Mouse (Mus musculus) lung, embryonic 14.5 days (tissue): ENCODE results near the gene Dok3. TPM values are rescaled to one million over a fixed set of nuclear protein-coding genes. Genes with fewer than 3 reads are reported as not detected.
"Not testable (repeated sequence)": the region's sequence is repeated elsewhere in the genome, so short reads cannot be mapped to it uniquely, and the experiment has no call there.

Experiments used
- ATAC-seq: fragments of 200-750 bp; cut with Nextera tagmentation; 2 replicates; pipeline ENCODE4 v1.8.0; 2017; ENCODE audit warnings: mild to moderate bottlenecking, moderate TSS enrichment, moderate library complexity; ENCODE audit not compliant: insufficient read depth
- DNase-seq: peaks from one replicate; pipeline ENCODE4 v3.0.0-alpha.2; 2015
- H3K27ac ChIP-seq: fragments of 300-500 bp; sonication (generic); 2 replicates; pipeline ENCODE4 v1.5.1; 2014; ENCODE audit warnings: low read depth, mild to moderate bottlenecking, moderate library complexity
- H3K27me3 ChIP-seq: fragments of 300-500 bp; sonication (generic); 2 replicates; pipeline ENCODE4 v1.6.1; 2014; ENCODE audit warnings: low read length, control low read depth; ENCODE audit not compliant: insufficient read depth
- H3K36me3 ChIP-seq: fragments of 300-500 bp; sonication (generic); 2 replicates; pipeline ENCODE4 v1.6.1; 2014; ENCODE audit warnings: control low read depth; ENCODE audit not compliant: insufficient read depth
- H3K4me1 ChIP-seq: fragments of 300-500 bp; sonication (generic); 2 replicates; pipeline ENCODE4 v1.6.1; 2014; ENCODE audit warnings: antibody characterized with exemption, control low read depth; ENCODE audit not compliant: insufficient read depth
- H3K4me2 ChIP-seq: fragments of 300-500 bp; sonication (generic); 2 replicates; pipeline ENCODE4 v1.6.1; 2014; ENCODE audit warnings: mild to moderate bottlenecking
- H3K4me3 ChIP-seq: fragments of 300-500 bp; sonication (generic); 2 replicates; pipeline ENCODE4 v1.5.1; 2014; ENCODE audit warnings: low read depth, low read length
- H3K9ac ChIP-seq: fragments of 300-500 bp; sonication (generic); 2 replicates; pipeline ENCODE4 v1.6.1; 2014
- H3K9me3 ChIP-seq: fragments of 300-500 bp; sonication (generic); 2 replicates; pipeline ENCODE4 v1.6.1; 2016; ENCODE audit warnings: low read depth, low read length, control low read depth
- CTCF ChIP-seq: IDR thresholded peaks from 2 replicates; pipeline ENCODE4 v1.5.1; 2016; ENCODE audit warnings: antibody characterized with exemption, low read depth
- WGBS: fragments of 180-500 bp; shearing (Covaris S2); extraction: QIAGEN DNeasy Blood & Tissue Kit; methylation state at CpG from one replicate; pipeline ENCODE4 v1.1.7; 2014; 5-methylcytosine and 5-hydroxymethylcytosine counted together
- polyA plus RNA-seq: library from polyadenylated mRNA; unstranded; fragments of >200 nt; fragmentation: Nextera tagmentation; extraction: Ambion mirVana; gene quantifications from 2 replicates; pipeline ENCODE4 v1.2.1, GENCODE M21; 2014

The Dok3 gene
- polyA plus RNA-seq, 1 experiment from 2014 or later, result 2.6 TPM

DNA sequence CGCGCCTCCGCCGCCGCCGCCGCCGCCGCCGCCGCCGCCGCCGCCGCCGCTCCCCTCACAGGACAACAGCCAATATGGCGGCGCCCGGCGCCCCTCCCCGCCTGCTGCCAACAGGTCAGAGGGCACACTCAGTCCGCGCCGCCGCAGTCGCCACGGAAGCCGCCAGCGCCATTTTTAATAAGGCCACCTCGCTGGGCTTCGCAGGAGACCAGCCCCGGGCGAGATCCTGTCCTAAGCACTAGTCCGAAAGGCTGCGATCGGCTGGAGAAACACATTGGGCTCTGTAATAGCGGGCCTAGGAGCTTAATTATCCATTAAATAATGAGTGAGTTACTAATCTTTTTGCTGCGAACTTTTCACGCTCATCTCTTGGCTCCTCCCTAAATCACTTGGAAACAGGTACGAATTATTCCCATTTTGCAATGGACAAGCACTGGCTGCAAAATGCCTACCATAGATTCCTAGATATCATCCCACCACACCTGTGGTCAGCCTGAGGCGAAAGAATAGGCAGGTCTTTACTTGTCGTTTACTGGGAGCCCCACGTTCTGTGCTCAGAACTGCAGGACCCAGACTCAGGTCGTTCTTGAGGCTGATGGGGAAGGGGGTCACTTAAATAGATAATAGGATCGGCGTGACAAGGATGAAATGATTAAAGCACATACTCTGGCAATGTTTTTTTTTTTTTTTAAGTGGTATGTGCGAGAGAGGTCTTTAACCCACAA, 42.1 kb upstream of the Dok3 start, which contains the start of gene Fam193b:
Gene Fam193b (minus strand): TSS at position 94 of the 725 bp plus-strand sequence.
- Histone ChIP-seq H3K4me2 (peak within 1 kb of the TSS; percentile 99), H3K27me3 (no peaks in the 10 kb centered on the region), H3K9me3 (no peaks in the 10 kb centered on the region), H3K4me3 (peak within 1 kb of the TSS; percentile 95), H3K27ac (peak within 1 kb of the TSS; percentile 88), H3K36me3 (peaks cover 27% of the 10 kb centered on the region), H3K9ac (peak within 1 kb of the TSS; percentile 96), H3K4me1 (peaks cover 7% of the 10 kb centered on the region)
- whole genome bisulfite sequencing, result 2% methylated on average over 45 of the region's 47 CpGs
- ATAC-seq (peak; percentile 89), DNase-seq (peak; percentile 97)
- TF ChIP-seq CTCF, result no peak

DNA sequence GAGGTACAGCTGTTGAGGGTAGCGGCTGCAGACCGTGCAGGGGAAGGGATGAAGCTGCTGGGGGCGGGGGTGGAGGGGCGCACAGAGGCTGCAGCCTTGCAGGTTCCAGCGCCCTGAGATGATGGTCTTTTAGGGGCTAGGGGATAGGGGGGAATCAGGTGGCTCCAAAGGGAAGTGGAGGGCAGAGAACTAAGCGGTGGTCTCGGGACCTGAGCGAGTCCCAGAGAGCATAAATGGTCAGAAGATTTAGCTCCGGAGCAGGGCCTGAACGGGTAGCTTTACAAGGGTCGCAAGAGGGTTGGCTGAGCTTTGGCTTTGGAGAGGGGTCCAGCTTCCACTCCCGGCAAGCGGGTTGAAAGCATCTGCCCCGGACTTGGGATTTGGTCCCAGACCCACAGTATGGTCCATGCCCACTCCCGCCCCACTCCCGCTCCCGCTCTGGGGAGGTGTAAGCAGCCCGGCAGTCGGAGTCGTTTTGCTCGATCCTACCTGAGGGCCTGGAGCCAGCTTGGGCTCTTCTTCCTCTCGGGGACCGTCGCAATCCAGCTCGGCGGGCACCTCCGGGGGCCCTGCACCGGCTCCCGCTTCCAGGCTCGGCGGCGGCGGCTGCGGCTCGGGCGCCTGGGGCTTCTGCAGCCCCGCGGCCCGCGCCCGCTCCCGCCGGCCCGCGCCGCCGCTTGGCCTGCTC, 41.3 kb upstream of the Dok3 start:
- under 1% methylated on average over 47 of the region's 47 CpGs for WGBS
- ATAC-seq (peak; percentile 78), DNase-seq (peak; percentile 52)
- peak overlapping the region; percentile 99 for H3K4me2 ChIP-seq
- H3K4me3 ChIP-seq, result peak overlapping the region; percentile 95
- H3K4me1 ChIP-seq, result peaks cover 7% of the 10 kb centered on the region
- no peaks in the 10 kb centered on the region for H3K27me3 ChIP-seq
- H3K9me3 ChIP-seq, result no peaks in the 10 kb centered on the region
- no peak for TF ChIP-seq CTCF
- H3K9ac ChIP-seq, result peak overlapping the region; percentile 96
- H3K27ac ChIP-seq, result peak overlapping the region; percentile 88
- H3K36me3 ChIP-seq, result peaks cover 34% of the 10 kb centered on the region

GRCm38 (mm10) chr13:55569726-55570285, 40.7 kb upstream of the Dok3 start:
- WGBS, result 4% methylated on average over 16 of the region's 16 CpGs
- peak overlapping the region; percentile 96 for H3K9ac ChIP-seq
- peak overlapping the region; percentile 88; the same call in 1 of the 2 replicates for H3K27ac ChIP-seq
- ATAC-seq (no peak), DNase-seq (peak; percentile 55)
- peaks cover 41% of the 10 kb centered on the region for H3K36me3 ChIP-seq
- peak overlapping the region; percentile 95 for H3K4me3 ChIP-seq
- H3K27me3 ChIP-seq, result no peaks in the 10 kb centered on the region
- peaks cover 7% of the 10 kb centered on the region for H3K4me1 ChIP-seq
- H3K9me3 ChIP-seq, result no peaks in the 10 kb centered on the region
- TF ChIP-seq CTCF, result 0 out of 2 replicates have a peak, but pooled peaks have one; percentile 3
- peak overlapping the region; percentile 99 for H3K4me2 ChIP-seq

DNA sequence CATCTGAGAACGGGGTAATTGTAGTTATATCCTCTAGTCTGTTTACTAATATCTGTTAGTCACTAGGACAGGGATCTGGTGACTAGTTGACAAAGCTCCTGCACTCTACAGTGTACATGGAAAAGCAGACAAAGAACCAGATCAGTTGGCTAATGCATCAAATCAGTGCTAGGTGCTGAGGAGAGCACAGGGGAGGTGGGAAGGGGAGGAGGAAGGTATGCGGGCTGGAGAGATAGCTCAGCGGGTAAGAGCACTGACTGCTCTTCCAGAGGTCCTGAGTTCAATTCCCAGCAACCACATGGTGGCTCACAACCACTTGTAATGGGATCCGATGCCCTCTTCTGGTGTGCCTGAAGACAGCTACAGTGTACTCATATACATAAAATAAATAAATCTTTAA, 39.4 kb upstream of the Dok3 start:
- not testable (repeated sequence) for H3K4me2 ChIP-seq, ATAC-seq, H3K4me3 ChIP-seq, DNase-seq, H3K27ac ChIP-seq, H3K9ac ChIP-seq, H3K27me3 ChIP-seq, H3K9me3 ChIP-seq, H3K4me1 ChIP-seq
- 84% methylated on average over 4 of the region's 4 CpGs for WGBS
- peaks cover 48% of the 10 kb centered on the region for H3K36me3 ChIP-seq

DNA sequence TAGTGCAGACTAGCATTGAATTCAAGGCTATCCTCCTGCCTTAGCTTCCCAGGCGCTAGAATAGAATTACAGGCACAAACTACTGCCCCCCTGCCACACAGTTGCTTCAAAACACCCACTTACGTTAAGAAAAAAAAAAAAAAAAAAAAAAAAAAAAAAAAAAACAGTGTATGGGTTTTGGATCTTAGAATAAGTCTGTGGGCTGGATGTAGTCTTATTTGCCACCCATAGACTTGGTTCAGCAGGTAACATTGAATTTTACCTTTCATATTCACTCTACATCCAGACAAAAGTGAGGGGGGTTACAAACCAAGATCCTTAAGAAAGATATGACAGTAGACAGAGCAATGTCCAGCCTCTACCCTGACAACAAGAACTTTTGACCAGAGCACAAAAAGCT, 38.9 kb upstream of the Dok3 start:
- 78% methylated on average over 2 of the region's 2 CpGs for WGBS
- Histone ChIP-seq H3K27ac (no peak overlapping the region), H3K36me3 (peaks cover 48% of the 10 kb centered on the region), H3K9me3 (no peaks in the 10 kb centered on the region), H3K27me3 (no peaks in the 10 kb centered on the region), H3K9ac (no peak overlapping the region), H3K4me2 (no peak overlapping the region), H3K4me3 (no peak overlapping the region), H3K4me1 (peaks cover 7% of the 10 kb centered on the region)
- TF ChIP-seq CTCF, result no peak
- DNase-seq, result no peak
- ATAC-seq, result no peak

DNA sequence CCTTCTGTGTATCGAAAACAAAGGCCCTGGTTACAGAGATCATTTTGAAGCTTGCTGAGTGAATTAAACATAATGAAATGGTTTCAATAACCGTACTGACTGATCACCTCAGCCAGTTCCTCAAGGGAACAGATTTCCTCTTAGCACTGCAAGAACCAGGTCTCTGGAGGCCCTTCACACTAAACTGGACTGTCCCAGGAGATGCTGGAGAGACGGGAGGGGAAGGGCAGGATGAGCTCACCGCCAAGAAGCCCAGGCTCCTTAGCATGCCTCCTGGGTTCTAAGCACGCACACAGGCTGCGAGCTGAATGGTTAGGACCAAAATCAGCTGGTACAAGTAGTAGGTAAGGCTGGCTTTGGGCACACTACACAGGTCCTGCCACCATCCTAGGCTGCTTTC, 37.9 kb upstream of the Dok3 start:
- Histone ChIP-seq H3K4me1 (peaks cover 5% of the 10 kb centered on the region), H3K9ac (no peak overlapping the region), H3K36me3 (peaks cover 56% of the 10 kb centered on the region), H3K27ac (no peak overlapping the region), H3K4me3 (no peak overlapping the region), H3K9me3 (no peaks in the 10 kb centered on the region), H3K4me2 (no peak overlapping the region), H3K27me3 (no peaks in the 10 kb centered on the region)
- DNase-seq, result no peak
- ATAC-seq, result no peak
- TF ChIP-seq CTCF, result no peak
- WGBS, result 81% methylated on average over 6 of the region's 6 CpGs

DNA sequence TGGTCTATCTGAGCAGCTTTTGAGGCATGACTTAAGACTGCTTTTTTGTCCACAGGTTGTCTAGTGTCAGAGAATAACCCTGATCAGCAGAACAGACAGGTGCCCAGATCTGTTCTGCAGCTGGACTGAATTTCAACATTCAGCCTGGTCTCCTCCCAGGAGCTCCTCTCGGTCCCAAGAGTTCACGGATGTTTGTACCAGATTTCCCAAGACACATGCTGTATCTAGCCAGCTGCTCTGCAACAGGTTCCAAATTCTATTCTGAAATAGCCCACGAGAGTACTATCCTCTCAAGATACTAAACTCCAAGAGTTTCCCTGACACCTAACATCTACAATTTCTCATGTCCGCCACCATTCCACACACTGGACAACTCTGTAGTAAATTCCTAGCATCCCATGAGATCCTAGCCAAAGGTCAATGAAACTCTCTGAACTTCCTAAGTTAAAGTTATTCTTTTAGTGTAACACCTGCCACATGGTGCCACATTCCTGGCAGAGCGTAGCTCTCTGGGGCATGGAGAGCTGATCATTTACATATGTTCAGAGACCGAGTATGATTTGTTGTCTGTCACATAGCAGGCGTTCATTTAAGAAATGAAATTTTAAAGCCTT, 34.3 kb upstream of the Dok3 start:
- no peak for TF ChIP-seq CTCF
- ATAC-seq (no peak), DNase-seq (no peak)
- H3K27me3 ChIP-seq, result no peaks in the 10 kb centered on the region
- H3K36me3 ChIP-seq, result peaks cover 52% of the 10 kb centered on the region
- no peak overlapping the region for H3K4me2 ChIP-seq
- WGBS, result 79% methylated on average over 7 of the region's 7 CpGs
- H3K4me1 ChIP-seq, result no peaks in the 10 kb centered on the region
- no peaks in the 10 kb centered on the region for H3K9me3 ChIP-seq
- no peak overlapping the region for H3K4me3 ChIP-seq
- H3K9ac ChIP-seq, result no peak overlapping the region
- no peak overlapping the region for H3K27ac ChIP-seq
